Mouse (Mus musculus): ENCODE measurements around the gene Gstt4. TPM values are rescaled to one million over a fixed set of nuclear protein-coding genes. Genes with fewer than 3 reads are reported as not detected.

The Gstt4 gene
- total and polyA plus RNA-seq, 2 experiments from 2014 or later, result not detected

GRCm38 (mm10) chr10:75835761-75836531, 13.6 kb upstream of the Gstt4 start:
- DNase-seq (no peak), ATAC-seq (no peak)
- Histone ChIP-seq H3K4me2 (ENCODE audit: low read depth) (peak overlapping the region; percentile 45), H3K4me3 (ENCODE audit: low read depth, low read length) (peak overlapping the region; percentile 21), H3K36me3 (ENCODE audit: insufficient read depth) (no peaks in the 10 kb centered on the region), H3K4me1 (ENCODE audit: insufficient read depth) (peaks cover 20% of the 10 kb centered on the region), H3K9me3 (ENCODE audit: low read length) (no peaks in the 10 kb centered on the region), H3K9ac (no peak overlapping the region), H3K27ac (ENCODE audit: low read depth, low read length) (no peak overlapping the region), H3K27me3 (ENCODE audit: insufficient read depth, low read length) (peaks cover 24% of the 10 kb centered on the region)
- TF ChIP-seq CTCF (IDR thresholded peaks at IDR 0.05; ENCODE audit: low read depth), result peak; percentile 14; the same call in 1 of the 2 replicates
- 15% methylated on average over 8 of the region's 10 CpGs for WGBS

DNA sequence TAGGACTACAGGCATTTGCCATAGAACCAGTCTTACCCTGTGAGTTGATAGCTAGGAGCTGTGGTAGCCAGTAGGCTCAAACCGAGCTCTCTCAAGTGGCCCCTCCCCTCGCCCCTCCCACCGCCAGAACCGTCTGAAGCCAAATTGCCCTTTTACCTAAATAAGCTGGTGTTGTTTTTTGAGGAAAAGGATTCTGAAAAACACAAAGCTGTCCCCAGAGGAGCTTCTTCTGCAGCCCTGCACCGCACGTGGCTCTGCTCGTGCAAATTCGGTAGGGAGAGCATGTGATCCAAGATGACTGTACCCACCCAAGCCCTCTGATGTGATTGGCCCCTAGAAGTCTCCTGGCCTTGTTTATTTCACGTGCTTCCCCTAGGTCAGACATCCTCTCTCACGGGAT, 13.0 kb upstream of the Gstt4 start:
- H3K4me3 ChIP-seq (ENCODE audit: low read depth, low read length), result peak overlapping the region; percentile 21
- TF ChIP-seq CTCF (IDR thresholded peaks at IDR 0.05; ENCODE audit: low read depth), result no peak
- H3K9me3 ChIP-seq (ENCODE audit: low read length), result no peaks in the 10 kb centered on the region
- H3K27ac ChIP-seq (ENCODE audit: low read depth, low read length), result no peak overlapping the region
- H3K4me2 ChIP-seq (ENCODE audit: low read depth), result peak overlapping the region; percentile 45
- no peaks in the 10 kb centered on the region for H3K36me3 ChIP-seq (ENCODE audit: insufficient read depth)
- peaks cover 24% of the 10 kb centered on the region for H3K27me3 ChIP-seq (ENCODE audit: insufficient read depth, low read length)
- 1% methylated on average over 10 of the region's 10 CpGs for WGBS
- H3K9ac ChIP-seq, result no peak overlapping the region
- DNase-seq (peak; percentile 66), ATAC-seq (peak; percentile 61)
- H3K4me1 ChIP-seq (ENCODE audit: insufficient read depth), result peaks cover 20% of the 10 kb centered on the region

GRCm38 (mm10) chr10:75834721-75835120, 12.4 kb upstream of the Gstt4 start:
- WGBS, result 13% methylated on average over 9 of the region's 9 CpGs

DNA sequence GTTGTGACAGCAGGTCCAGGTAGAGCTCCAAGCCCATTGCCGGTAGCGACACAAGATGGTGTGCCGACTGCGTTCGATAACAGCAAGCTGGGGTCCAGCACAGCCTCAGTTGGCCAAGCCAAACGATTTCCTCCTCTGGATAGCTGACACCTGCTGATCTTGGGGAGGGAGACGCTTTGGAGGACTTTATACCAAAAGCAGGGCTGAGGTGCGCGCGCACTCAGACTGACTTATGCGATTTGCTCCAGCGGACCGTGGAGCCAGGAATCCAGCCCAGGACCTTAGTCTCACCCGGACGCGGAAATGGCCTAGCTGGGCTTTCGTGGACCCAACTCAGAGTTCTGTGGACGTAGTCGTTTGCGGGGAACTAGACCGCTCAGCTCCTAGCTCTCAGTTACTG, 11.9 kb upstream of the Gstt4 start:
- peak; percentile 61 for DNase-seq
- Histone ChIP-seq H3K4me2 (ENCODE audit: low read depth) (peak overlapping the region; percentile 66), H3K4me1 (ENCODE audit: insufficient read depth) (peaks cover 20% of the 10 kb centered on the region), H3K36me3 (ENCODE audit: insufficient read depth) (no peaks in the 10 kb centered on the region), H3K27me3 (ENCODE audit: insufficient read depth, low read length) (peaks cover 24% of the 10 kb centered on the region), H3K9me3 (ENCODE audit: low read length) (no peaks in the 10 kb centered on the region), H3K9ac (peak overlapping the region; percentile 39), H3K27ac (ENCODE audit: low read depth, low read length) (no peak overlapping the region), H3K4me3 (ENCODE audit: low read depth, low read length) (peak overlapping the region; percentile 41)
- 2% methylated on average over 21 of the region's 21 CpGs for WGBS
- ATAC-seq, result no peak
- no peak for TF ChIP-seq CTCF (IDR thresholded peaks at IDR 0.05; ENCODE audit: low read depth)

More at GRCm38 (mm10) chr10:75834721-75835120, 12.4 kb upstream of the Gstt4 start:
- Histone ChIP-seq H3K9me3 (ENCODE audit: low read length) (no peaks in the 10 kb centered on the region), H3K27me3 (ENCODE audit: insufficient read depth, low read length) (peaks cover 24% of the 10 kb centered on the region), H3K27ac (ENCODE audit: low read depth, low read length) (no peak overlapping the region), H3K9ac (peak overlapping the region; percentile 39), H3K4me1 (ENCODE audit: insufficient read depth) (peaks cover 20% of the 10 kb centered on the region), H3K4me2 (ENCODE audit: low read depth) (peak overlapping the region; percentile 66), H3K4me3 (ENCODE audit: low read depth, low read length) (peak overlapping the region; percentile 41), H3K36me3 (ENCODE audit: insufficient read depth) (no peaks in the 10 kb centered on the region)
- TF ChIP-seq CTCF (IDR thresholded peaks at IDR 0.05; ENCODE audit: low read depth), result no peak
- no peak for DNase-seq
- no peak for ATAC-seq

DNA sequence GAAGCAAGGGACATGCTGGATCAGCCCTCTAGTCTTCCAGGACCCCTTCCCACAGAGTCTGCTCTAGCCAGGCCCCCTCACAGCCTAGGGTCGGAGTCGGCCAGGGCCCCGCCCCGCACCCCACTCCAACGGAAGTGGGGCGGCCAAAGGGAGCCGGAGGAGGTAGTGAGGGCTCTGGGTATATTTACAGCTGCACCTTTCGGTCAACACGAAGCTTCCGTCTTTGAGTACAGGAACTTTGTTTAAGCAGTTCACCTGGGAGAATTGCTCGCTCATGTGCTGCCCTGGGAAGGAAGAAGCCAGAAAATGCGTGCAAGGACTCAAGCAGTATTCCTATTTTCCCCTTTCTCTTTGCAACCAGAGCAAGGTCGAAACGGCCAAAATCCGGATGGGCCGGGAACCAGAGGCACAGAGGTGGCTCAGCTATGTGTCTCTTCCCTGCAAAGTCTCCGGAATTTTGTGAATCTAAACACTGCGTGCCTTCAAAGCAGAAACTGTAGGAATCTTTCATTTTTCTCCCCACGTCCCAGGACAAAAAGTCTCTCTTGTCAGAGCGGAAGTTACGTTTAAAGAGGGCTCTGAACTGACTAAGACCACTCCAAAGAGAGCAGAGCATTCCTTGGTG, 11.2 kb upstream of the Gstt4 start:
- Histone ChIP-seq H3K4me3 (ENCODE audit: low read depth, low read length) (peak overlapping the region; percentile 41), H3K4me1 (ENCODE audit: insufficient read depth) (peaks cover 20% of the 10 kb centered on the region), H3K36me3 (ENCODE audit: insufficient read depth) (no peaks in the 10 kb centered on the region), H3K9ac (no peak overlapping the region; the same call in 1 of the 2 replicates), H3K9me3 (ENCODE audit: low read length) (no peaks in the 10 kb centered on the region), H3K27me3 (ENCODE audit: insufficient read depth, low read length) (peaks cover 24% of the 10 kb centered on the region), H3K27ac (ENCODE audit: low read depth, low read length) (no peak overlapping the region), H3K4me2 (ENCODE audit: low read depth) (peak overlapping the region; percentile 66)
- WGBS, result 20% methylated on average over 21 of the region's 21 CpGs
- DNase-seq, result no peak
- ATAC-seq, result no peak
- no peak for TF ChIP-seq CTCF (IDR thresholded peaks at IDR 0.05; ENCODE audit: low read depth)

- Histone ChIP-seq H3K9me3 (ENCODE audit: low read length) (no peaks in the 10 kb centered on the region), H3K4me1 (ENCODE audit: insufficient read depth) (peaks cover 14% of the 10 kb centered on the region), H3K36me3 (ENCODE audit: insufficient read depth) (no peaks in the 10 kb centered on the region), H3K27ac (ENCODE audit: low read depth, low read length) (no peak overlapping the region), H3K4me3 (ENCODE audit: low read depth, low read length) (no peak overlapping the region), H3K27me3 (ENCODE audit: insufficient read depth, low read length) (peaks cover 24% of the 10 kb centered on the region), H3K4me2 (ENCODE audit: low read depth) (no peak overlapping the region), H3K9ac (no peak overlapping the region)
- 73% methylated on average over 13 of the region's 13 CpGs for WGBS
- peak; percentile 64 for TF ChIP-seq CTCF (IDR thresholded peaks at IDR 0.05; ENCODE audit: low read depth)
- DNase-seq (no peak), ATAC-seq (no peak)
Observed at GRCm38 (mm10) chr10:75832272-75832895, 10.0 kb upstream of the Gstt4 start.

GRCm38 (mm10) chr10:75830275-75830670, 7.9 kb upstream of the Gstt4 start:
- no peaks in the 10 kb centered on the region for H3K9me3 ChIP-seq (ENCODE audit: low read length)
- H3K4me2 ChIP-seq (ENCODE audit: low read depth), result no peak overlapping the region
- peaks cover 4% of the 10 kb centered on the region; the same call in 1 of the 2 replicates for H3K4me1 ChIP-seq (ENCODE audit: insufficient read depth)
- H3K4me3 ChIP-seq (ENCODE audit: low read depth, low read length), result no peak overlapping the region
- WGBS, result 90% methylated on average over 2 of the region's 2 CpGs
- ATAC-seq (no peak), DNase-seq (no peak)
- no peaks in the 10 kb centered on the region for H3K36me3 ChIP-seq (ENCODE audit: insufficient read depth)
- H3K27me3 ChIP-seq (ENCODE audit: insufficient read depth, low read length), result peaks cover 24% of the 10 kb centered on the region
- H3K9ac ChIP-seq, result no peak overlapping the region
- H3K27ac ChIP-seq (ENCODE audit: low read depth, low read length), result no peak overlapping the region
- no peak for TF ChIP-seq CTCF (IDR thresholded peaks at IDR 0.05; ENCODE audit: low read depth)

Data from forebrain, postnatal 0 days (tissue).